Mouse (Mus musculus) embryonic facial prominence, embryonic 11.5 days (tissue): ENCODE data around the gene Kdm7a. TPM values are rescaled to one million over a fixed set of nuclear protein-coding genes. Genes with fewer than 3 reads are reported as not detected.

Source experiments
- ATAC-seq: fragments of 200-750 bp; cut with Nextera tagmentation; replicated peaks from 2 replicates; pipeline ENCODE4 v1.8.0; 2017; ENCODE audit warnings: low read depth; ENCODE audit not compliant: insufficient number of reproducible peaks, low FRiP score, low TSS enrichment
- DNase-seq: peaks from one replicate; pipeline ENCODE4 v3.0.0-alpha.2; 2015; ENCODE audit warnings: low spot score
- H3K27ac ChIP-seq: fragments of 300-500 bp; sonication (generic); replicated peaks from 2 replicates; pipeline ENCODE4 v1.5.1; 2014; ENCODE audit warnings: mild to moderate bottlenecking, low read depth, low read length, control low read depth
- H3K27me3 ChIP-seq: fragments of 300-500 bp; sonication (generic); 2 replicates; pipeline ENCODE4 v1.6.1; 2014; ENCODE audit warnings: mild to moderate bottlenecking, low read length, moderate library complexity, mixed read lengths; ENCODE audit not compliant: control insufficient read depth, insufficient read depth
- H3K36me3 ChIP-seq: fragments of 300-500 bp; sonication (generic); replicated peaks from 2 replicates; pipeline ENCODE4 v1.6.1; 2014; ENCODE audit warnings: low read depth, mild to moderate bottlenecking, low read length, moderate library complexity, mixed read lengths; ENCODE audit not compliant: control insufficient read depth, insufficient read depth
- H3K4me1 ChIP-seq: fragments of 300-500 bp; sonication (generic); 2 replicates; pipeline ENCODE4 v1.6.1; 2014; ENCODE audit warnings: low read length, mixed read lengths; ENCODE audit not compliant: control insufficient read depth, insufficient read depth
- H3K4me2 ChIP-seq: fragments of 300-500 bp; sonication (generic); 2 replicates; pipeline ENCODE4 v1.6.1; 2014; ENCODE audit warnings: low read depth, mild to moderate bottlenecking, control low read depth, low read length, moderate library complexity
- H3K4me3 ChIP-seq: fragments of 300-500 bp; sonication (generic); 2 replicates; pipeline ENCODE4 v1.5.1; 2014; ENCODE audit warnings: low read depth, low read length, control low read depth
- H3K9ac ChIP-seq: fragments of 300-500 bp; sonication (generic); replicated peaks from 2 replicates; pipeline ENCODE4 v1.6.1; 2014; ENCODE audit warnings: mild to moderate bottlenecking, control low read depth, low read length
- H3K9me3 ChIP-seq: fragments of 300-500 bp; sonication (generic); replicated peaks from 2 replicates; pipeline ENCODE4 v1.6.1; 2016; ENCODE audit warnings: mild to moderate bottlenecking, low read length, inconsistent platforms, mixed read lengths; ENCODE audit not compliant: control insufficient read depth
- WGBS: fragments of 180-500 bp; shearing (Covaris S2); extraction: QIAGEN DNeasy Blood & Tissue Kit; methylation state at CpG from one replicate; pipeline ENCODE4 v1.1.7; 2014; 5-methylcytosine and 5-hydroxymethylcytosine counted together
- polyA plus RNA-seq: library from polyadenylated mRNA; unstranded; fragments of >200 nt; fragmentation: Nextera tagmentation; extraction: Ambion mirVana; gene quantifications from 2 replicates; pipeline ENCODE4 v1.2.1, GENCODE M21; 2014

Gene Kdm7a
- polyA plus RNA-seq, 1 experiment from 2014 or later, result 9.2 TPM

- ATAC-seq (no peak), DNase-seq (no peak)
- 88% methylated on average over 4 of the region's 4 CpGs for WGBS
- Histone ChIP-seq H3K4me2 (no peak overlapping the region), H3K27ac (no peak overlapping the region), H3K4me3 (no peak overlapping the region), H3K27me3 (no peaks in the 10 kb centered on the region), H3K36me3 (no peaks in the 10 kb centered on the region), H3K4me1 (no peaks in the 10 kb centered on the region), H3K9me3 (no peaks in the 10 kb centered on the region), H3K9ac (no peak overlapping the region)
Observed at GRCm38 (mm10) chr6:39241421-39241891, 34.9 kb upstream of the Kdm7a start.

- no peaks in the 10 kb centered on the region for H3K9me3 ChIP-seq
- H3K4me2 ChIP-seq, result no peak overlapping the region
- no peak overlapping the region for H3K4me3 ChIP-seq
- ATAC-seq (no peak), DNase-seq (no peak)
- H3K27me3 ChIP-seq, result no peaks in the 10 kb centered on the region
- no peaks in the 10 kb centered on the region for H3K4me1 ChIP-seq
- no peak overlapping the region for H3K9ac ChIP-seq
- H3K36me3 ChIP-seq, result no peaks in the 10 kb centered on the region
- 80% methylated on average over 3 of the region's 3 CpGs for WGBS
- H3K27ac ChIP-seq, result no peak overlapping the region
Observed at GRCm38 (mm10) chr6:39240956-39241355, 34.4 kb upstream of the Kdm7a start.

GRCm38 (mm10) chr6:39237887-39238286, 31.3 kb upstream of the Kdm7a start:
- WGBS, result 56% methylated on average over 3 of the region's 3 CpGs
- DNase-seq, result no peak

GRCm38 (mm10) chr6:39232617-39233016, 26.0 kb upstream of the Kdm7a start:
- 78% methylated on average over 4 of the region's 4 CpGs for WGBS
- Histone ChIP-seq H3K9me3 (no peaks in the 10 kb centered on the region), H3K36me3 (no peaks in the 10 kb centered on the region), H3K9ac (no peak overlapping the region), H3K27ac (no peak overlapping the region), H3K4me2 (no peak overlapping the region), H3K27me3 (no peaks in the 10 kb centered on the region), H3K4me1 (no peaks in the 10 kb centered on the region), H3K4me3 (no peak overlapping the region)
- no peak for DNase-seq
- no peak for ATAC-seq

More at GRCm38 (mm10) chr6:39237887-39238286, 31.3 kb upstream of the Kdm7a start:
- H3K27ac ChIP-seq, result no peak overlapping the region
- no peak overlapping the region for H3K9ac ChIP-seq
- no peak overlapping the region for H3K4me2 ChIP-seq
- no peaks in the 10 kb centered on the region for H3K36me3 ChIP-seq
- no peak for ATAC-seq
- H3K4me1 ChIP-seq, result no peaks in the 10 kb centered on the region
- H3K27me3 ChIP-seq, result no peaks in the 10 kb centered on the region
- no peak overlapping the region for H3K4me3 ChIP-seq
- H3K9me3 ChIP-seq, result no peaks in the 10 kb centered on the region

- H3K27me3 ChIP-seq, result no peaks in the 10 kb centered on the region
- WGBS, result 81% methylated on average over 8 of the region's 8 CpGs
Observed at GRCm38 (mm10) chr6:39230664-39231063, 24.1 kb upstream of the Kdm7a start.

GRCm38 (mm10) chr6:39226610-39226955, 20.0 kb upstream of the Kdm7a start:
- DNase-seq, result no peak
- H3K4me2 ChIP-seq, result no peak overlapping the region
- WGBS, result 50% methylated on average over 9 of the region's 9 CpGs
- no peak overlapping the region for H3K27ac ChIP-seq
- no peak for ATAC-seq
- no peak overlapping the region for H3K4me3 ChIP-seq
- no peaks in the 10 kb centered on the region for H3K27me3 ChIP-seq
- H3K9ac ChIP-seq, result no peak overlapping the region
- no peaks in the 10 kb centered on the region for H3K9me3 ChIP-seq
- no peaks in the 10 kb centered on the region for H3K36me3 ChIP-seq
- H3K4me1 ChIP-seq, result no peaks in the 10 kb centered on the region

More at GRCm38 (mm10) chr6:39230664-39231063, 24.1 kb upstream of the Kdm7a start:
- Histone ChIP-seq H3K36me3 (no peaks in the 10 kb centered on the region), H3K4me2 (no peak overlapping the region), H3K9ac (no peak overlapping the region), H3K4me3 (no peak overlapping the region), H3K27ac (no peak overlapping the region), H3K4me1 (no peaks in the 10 kb centered on the region), H3K9me3 (no peaks in the 10 kb centered on the region)
- no peak for DNase-seq
- ATAC-seq, result no peak

GRCm38 (mm10) chr6:39225876-39226609, 19.5 kb upstream of the Kdm7a start:
- Histone ChIP-seq H3K27me3 (no peaks in the 10 kb centered on the region), H3K27ac (no peak overlapping the region), H3K4me1 (no peaks in the 10 kb centered on the region), H3K9ac (no peak overlapping the region), H3K4me2 (no peak overlapping the region), H3K9me3 (no peaks in the 10 kb centered on the region), H3K4me3 (no peak overlapping the region), H3K36me3 (no peaks in the 10 kb centered on the region)
- ATAC-seq (0 out of 2 replicates have a peak, but pooled peaks have one; percentile 52), DNase-seq (peak; percentile 22)
- WGBS, result 23% methylated on average over 7 of the region's 7 CpGs

- H3K4me3 ChIP-seq, result no peak overlapping the region
- no peaks in the 10 kb centered on the region for H3K27me3 ChIP-seq
- 72% methylated on average over 5 of the region's 5 CpGs for WGBS
- H3K36me3 ChIP-seq, result no peaks in the 10 kb centered on the region
- H3K9ac ChIP-seq, result no peak overlapping the region
- no peak for ATAC-seq
- peak; percentile 44 for DNase-seq
- H3K9me3 ChIP-seq, result no peaks in the 10 kb centered on the region
- H3K4me1 ChIP-seq, result no peaks in the 10 kb centered on the region
- H3K4me2 ChIP-seq, result no peak overlapping the region
- H3K27ac ChIP-seq, result no peak overlapping the region
Observed at GRCm38 (mm10) chr6:39223328-39223885, 16.8 kb upstream of the Kdm7a start.
